Mouse (Mus musculus): ENCODE measurements at regions not wholly inside any gene's neighbourhood (a gene's known extent, or its start where the extent isn't known, plus 50 kb on each side); places are given as distances from the start of the nearest gene placed in this dataset.

- in situ Hi-C loops (cut with MboI, MseI) = no loop called here
These were observed 54.6 kb downstream of the Gm11733 start for GRCm38 (mm10) chr11:117538732-117539131.

- in situ Hi-C loops (cut with MboI, MseI) = no loop called here
These were observed 56.4 kb downstream of the Gm11733 start for GRCm38 (mm10) chr11:117540609-117541008.

DNA sequence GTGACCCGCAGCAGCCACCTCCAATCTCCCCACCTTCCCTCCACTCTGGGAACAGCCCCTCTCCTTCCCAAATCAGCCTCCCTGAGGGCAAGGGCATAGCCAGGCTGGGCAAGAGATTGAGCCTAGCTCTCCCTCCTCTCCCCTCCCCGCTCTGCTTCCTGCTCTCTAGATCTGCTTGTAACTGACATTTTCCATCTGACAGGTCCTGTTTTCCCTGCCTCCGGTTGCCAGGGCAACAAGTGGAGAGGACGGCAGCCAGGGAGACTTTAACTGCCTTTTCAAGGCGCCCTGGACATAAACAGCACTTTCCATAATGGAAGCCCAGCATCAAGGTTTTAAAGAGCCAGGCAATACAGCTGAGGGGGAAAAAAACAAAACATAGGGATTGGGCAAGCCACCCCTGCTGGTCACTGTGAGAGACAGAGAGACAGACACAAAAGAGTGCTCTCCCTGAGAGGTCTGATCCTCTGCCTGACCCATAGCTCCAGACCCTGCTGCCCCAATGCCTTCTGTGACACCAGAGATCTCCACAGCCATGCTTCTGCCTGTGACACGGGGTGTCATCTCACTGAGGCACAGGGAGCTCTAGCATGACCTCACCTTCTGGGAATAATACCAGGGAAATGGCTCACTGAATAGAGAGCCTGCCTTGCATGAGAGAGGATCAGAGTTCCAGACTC is 57.2 kb downstream of the Gm11733 start:
- in situ Hi-C loops (cut with MboI, MseI) = no loop called here

DNA sequence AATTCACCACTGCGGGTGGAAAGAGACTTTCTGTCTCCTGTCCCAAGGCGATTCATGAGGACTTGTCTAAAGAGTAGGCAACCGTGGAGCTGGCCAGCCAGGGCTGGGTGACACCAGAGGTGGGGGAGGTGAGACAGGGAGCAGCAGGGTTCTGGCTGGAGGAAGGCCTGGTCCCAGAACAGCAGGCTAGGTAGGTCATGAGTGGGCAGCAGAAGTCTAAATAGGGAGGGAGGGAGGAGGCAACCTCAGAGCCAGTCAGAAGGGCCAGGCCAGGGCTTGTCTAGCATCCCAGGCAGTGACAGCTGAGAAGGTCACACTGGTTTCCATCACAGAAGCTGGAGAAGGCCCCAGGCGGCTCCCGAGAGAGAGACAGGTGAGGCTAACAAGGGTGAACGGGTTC is 59.0 kb downstream of the Gm11733 start:
- in situ Hi-C loops (cut with MboI, MseI) = no loop called here

DNA sequence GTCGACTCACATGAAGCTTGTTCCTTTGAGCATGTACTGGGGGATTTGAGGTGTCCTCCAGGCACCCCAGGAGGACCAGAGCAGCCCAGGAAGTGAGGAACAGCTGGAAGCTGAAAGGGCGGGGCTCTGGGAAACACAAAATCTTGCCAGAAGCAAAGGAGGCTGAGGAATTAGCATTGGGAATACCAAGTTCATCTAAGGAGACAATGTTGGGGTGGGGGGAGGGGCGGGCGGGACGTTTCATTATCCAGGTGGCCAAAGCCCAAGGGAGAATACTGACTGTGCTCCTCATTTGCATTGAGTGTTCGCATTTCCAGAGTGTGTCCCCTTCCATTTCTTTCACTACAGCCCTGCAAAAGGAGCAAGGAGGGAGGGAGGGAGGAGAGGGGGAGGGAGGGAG is 60.3 kb downstream of the Gm11733 start:
- in situ Hi-C loops (cut with MboI, MseI) = no loop called here

GRCm38 (mm10) chr11:117544926-117545325 is 60.8 kb downstream of the Gm11733 start:
- in situ Hi-C loops (cut with MboI, MseI) = no loop called here

GRCm38 (mm10) chr11:117551926-117552325 is 67.8 kb downstream of the Gm11733 start:
- in situ Hi-C loops (cut with MboI, MseI) = loop anchor here (25.0 kb wide), 1 partner anchor 1010 kb away; no protein-coding TSS in a partner anchor

DNA sequence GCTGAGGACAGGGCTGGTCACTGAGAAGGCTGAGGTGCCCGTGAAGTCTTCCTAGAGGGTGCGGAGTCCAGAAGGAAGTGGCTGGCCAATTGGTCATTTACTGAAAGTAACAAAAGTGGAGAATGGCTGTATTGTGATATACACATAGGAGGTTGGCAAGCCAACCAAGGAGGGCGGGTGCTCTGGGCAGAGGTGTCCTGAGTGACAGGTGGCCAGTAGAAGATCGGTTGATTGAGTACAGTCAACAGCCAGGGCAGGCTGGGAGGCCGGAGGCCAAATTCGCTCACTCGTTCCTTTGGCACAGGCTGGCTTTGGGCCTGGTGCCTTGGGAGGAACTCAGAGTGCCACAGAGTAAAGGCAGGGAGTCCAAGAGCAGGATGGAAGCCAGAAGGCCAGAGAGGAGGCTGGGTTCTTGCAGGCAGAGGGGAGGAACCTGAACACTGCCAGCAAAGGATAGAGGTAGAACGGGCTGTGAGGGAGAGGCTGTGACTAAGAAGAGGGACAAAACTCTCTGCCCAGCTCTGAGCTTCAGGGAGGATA is 68.3 kb downstream of the Gm11733 start:
- in situ Hi-C loops (cut with MboI, MseI) = loop anchor here (25.0 kb wide), 1 partner anchor 1010 kb away; no protein-coding TSS in a partner anchor

DNA sequence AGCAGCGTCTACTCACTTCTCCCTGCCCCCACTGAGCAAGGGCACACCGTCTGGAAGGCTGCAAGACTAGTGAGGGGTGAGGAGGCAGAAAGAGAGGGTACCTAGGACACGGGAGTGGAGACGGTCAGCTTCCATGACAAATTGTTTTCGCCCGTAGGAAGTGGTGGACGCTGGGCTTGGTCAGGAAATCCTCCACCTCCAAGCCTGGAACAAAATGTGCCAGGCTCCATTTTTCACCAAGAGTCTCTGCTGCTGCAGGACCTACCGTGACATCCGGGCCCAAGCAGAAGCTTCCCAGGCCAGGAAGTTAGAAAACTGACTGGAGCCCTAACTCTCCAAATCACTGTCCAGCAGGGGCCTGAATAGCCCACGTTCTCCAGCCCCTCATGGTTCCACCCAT is 69.9 kb downstream of the Gm11733 start:
- in situ Hi-C loops (cut with MboI, MseI) = loop anchor here (25.0 kb wide), 1 partner anchor 1008 kb away; no protein-coding TSS in a partner anchor

- in situ Hi-C loops (cut with MboI, MseI) = loop anchor here (25.0 kb wide), 1 partner anchor 1005 kb away; no protein-coding TSS in a partner anchor
These were observed 73.6 kb downstream of the Gm11733 start for GRCm38 (mm10) chr11:117557474-117558381.

DNA sequence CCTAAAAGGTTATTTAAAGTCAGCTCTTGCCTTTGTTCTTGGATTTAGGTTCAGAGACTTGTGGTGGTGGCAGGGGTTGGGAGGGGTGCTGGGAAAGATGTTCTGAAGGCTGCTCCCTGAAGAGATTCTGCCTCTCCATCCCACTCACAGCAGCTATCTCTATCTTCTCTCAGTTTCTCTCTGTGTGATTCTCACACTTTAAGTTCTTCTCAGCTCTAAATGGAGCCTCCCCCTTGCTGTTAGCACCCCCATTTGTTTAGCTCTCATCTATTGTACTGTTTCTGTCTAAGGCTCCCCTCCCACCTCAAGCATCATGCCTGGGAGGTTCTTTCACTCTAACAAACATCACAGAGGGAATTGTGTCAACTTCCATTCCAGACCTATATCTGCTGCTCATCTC is 75.7 kb downstream of the Gm11733 start:
- in situ Hi-C loops (cut with MboI, MseI) = loop anchor here (5.0 to 25.0 kb wide), 2 partner anchors 38 to 1002 kb away; no protein-coding TSS in a partner anchor

DNA sequence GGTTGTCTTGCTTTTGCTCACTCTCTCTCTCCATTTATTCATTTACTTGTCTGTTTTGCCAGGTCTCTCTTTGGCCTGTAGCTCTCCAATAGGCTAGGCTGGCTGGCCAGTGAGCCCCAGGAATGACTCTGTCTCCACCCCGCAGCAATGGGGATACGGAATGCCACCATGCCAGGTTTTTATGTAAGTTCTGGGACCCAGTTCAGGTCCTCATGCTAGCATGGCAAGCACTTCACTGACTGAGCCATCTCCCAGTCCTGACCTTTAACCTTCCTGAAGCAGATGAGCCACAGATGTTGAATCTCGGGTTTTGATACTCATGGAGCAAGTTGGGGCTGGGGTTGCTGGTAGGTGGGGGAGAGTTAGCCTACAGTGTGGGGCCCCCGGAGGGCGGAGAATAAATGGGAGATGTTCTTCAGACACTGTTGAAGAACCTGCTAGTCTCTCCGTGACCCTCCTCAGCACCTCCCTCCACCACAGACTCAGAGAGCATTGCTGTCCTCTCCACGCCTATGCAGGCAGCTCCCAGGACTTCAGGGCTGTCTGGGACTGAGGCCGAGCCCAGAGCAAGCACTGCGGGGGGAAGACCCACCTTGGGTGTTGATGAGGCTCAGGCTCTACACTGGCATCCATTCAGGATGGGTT is 83.9 kb downstream of the Gm11733 start:
- in situ Hi-C loops (cut with MboI, MseI) = loop anchor here (25.0 kb wide), 1 partner anchor 994 kb away; no protein-coding TSS in a partner anchor

DNA sequence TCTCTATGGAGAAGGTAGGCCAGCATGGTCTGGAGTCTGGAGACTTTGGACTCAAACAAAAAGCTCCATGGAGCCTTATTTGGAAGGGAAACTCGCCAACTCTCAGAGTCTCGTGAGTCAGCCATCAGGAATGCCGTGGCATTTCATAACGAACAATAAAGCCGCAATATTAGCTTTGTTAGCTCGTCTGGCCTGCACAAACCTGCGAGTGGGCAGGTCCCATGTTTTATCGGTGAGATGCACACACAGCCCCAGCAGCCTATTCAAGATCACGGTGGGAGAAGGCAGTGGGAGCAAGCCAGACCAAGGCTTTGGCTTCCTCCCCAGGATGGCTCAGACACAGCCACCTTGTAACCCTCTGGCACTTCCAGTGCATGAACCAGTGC is 84.4 kb downstream of the Gm11733 start:
- in situ Hi-C loops (cut with MboI, MseI) = loop anchor here (25.0 kb wide), 1 partner anchor 994 kb away; no protein-coding TSS in a partner anchor

GRCm38 (mm10) chr11:117569566-117570101 is 84.5 kb upstream of the Tnrc6c start:
- in situ Hi-C loops (cut with MboI, MseI) = loop anchor here (25.0 kb wide), 1 partner anchor 993 kb away; no protein-coding TSS in a partner anchor

DNA sequence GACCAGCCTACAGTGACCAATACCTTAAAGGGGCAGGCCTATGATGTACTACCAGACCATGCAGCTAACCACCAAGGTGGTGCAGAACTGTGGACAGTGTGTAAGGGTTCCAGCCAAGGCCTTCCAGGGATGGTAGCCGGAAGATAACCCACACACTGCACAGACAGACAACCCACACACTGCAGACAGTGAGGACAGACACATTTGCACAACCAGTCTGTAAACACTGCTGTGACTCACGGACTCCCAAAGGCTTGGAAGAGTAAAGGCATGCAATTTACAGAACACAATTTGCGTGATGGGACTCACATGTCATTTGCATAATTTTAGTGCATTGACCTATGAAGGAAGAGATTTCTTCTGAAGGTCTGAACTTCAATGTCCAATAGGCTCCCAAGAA is 82.2 kb upstream of the Tnrc6c start:
- in situ Hi-C loops (cut with MboI, MseI) = loop anchor here (25.0 kb wide), 1 partner anchor 990 kb away; no protein-coding TSS in a partner anchor

- in situ Hi-C loops (cut with MboI, MseI) = loop anchor here (25.0 kb wide), 1 partner anchor 988 kb away; no protein-coding TSS in a partner anchor
These were observed 79.4 kb upstream of the Tnrc6c start for GRCm38 (mm10) chr11:117574721-117575120.

GRCm38 (mm10) chr11:117579121-117579520 is 75.0 kb upstream of the Tnrc6c start:
- in situ Hi-C loops (cut with MboI, MseI) = no loop called here

DNA sequence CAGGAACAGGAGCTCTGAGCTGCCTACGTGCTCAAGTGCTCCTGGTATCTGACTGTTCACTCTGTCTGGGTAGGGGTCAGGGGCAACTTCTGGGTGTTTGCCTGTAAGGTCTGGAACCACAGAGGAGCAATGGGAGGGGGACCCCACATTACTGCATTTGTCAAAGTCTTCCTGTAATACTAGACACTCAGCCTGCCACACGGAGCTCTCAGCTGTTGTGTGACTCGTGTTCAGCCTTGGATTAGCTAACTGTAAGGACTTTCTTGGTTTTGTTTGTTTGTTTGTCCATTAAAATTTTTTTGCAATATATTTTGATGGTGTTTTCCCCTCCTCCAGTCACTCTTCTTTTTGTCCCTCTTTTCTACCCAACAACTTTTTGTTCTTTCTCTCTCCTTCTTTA is 74.4 kb upstream of the Tnrc6c start:
- in situ Hi-C loops (cut with MboI, MseI) = no loop called here

GRCm38 (mm10) chr11:117583478-117583877 is 70.6 kb upstream of the Tnrc6c start:
- in situ Hi-C loops (cut with MboI, MseI) = no loop called here

DNA sequence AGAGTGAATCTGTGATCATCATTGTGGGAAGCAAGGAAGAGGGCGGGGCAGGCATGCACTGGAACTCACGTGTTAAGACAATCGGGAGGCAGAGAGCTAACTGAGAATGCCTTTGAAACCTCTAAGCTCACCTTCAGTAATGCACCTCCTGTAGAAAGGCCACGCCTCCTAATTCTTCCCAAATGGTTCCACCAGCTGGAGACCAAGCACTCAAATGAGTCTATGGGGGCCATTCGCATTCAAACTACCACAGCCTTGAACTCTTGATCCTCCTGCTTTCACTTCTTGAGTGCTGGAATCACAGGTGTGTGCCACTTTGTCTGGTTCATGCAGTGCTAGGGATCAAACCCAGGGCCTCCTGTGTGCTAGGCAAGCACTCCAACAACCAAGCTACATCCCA is 68.5 kb upstream of the Tnrc6c start:
- in situ Hi-C loops (cut with MboI, MseI) = no loop called here

DNA sequence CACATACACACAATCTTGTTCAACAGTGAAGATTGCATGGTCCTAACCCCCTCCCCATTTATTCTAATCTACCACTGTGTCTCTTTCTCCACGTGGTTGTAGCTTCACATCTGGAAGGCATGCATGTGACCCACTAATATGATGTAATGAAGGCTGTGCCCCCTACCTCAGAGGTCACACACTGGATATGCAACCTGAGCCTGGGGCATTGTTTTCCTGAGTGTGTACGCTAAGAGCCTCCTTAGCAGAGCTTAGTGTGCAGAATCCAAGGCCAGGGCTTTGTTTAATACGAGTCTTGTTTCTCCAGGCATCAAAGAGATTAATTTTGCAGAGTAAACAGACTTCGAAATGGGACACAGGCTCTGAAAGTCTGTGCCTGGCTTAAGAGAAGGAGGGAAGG is 68.0 kb upstream of the Tnrc6c start:
- in situ Hi-C loops (cut with MboI, MseI) = no loop called here
